Mouse (Mus musculus) splenic B cell, adult 2 months (primary cell): ENCODE results near the gene Arrdc1.

ENCODE experiments used
- DNase-seq: peaks from one replicate; pipeline ENCODE4 v3.0.0-alpha.2; 2011; ENCODE audit warnings: low read depth, low spot score
- H3K27me3 ChIP-seq: 2 replicates; pipeline ENCODE4 v1.6.1; 2012; ENCODE audit warnings: mild to moderate bottlenecking, low read length, moderate library complexity, mixed read lengths; ENCODE audit not compliant: control insufficient read depth, poor library complexity, insufficient read depth, severe bottlenecking
- H3K36me3 ChIP-seq: 2 replicates; pipeline ENCODE4 v1.6.1; 2012; ENCODE audit warnings: mild to moderate bottlenecking, low read length, moderate library complexity, mixed read lengths; ENCODE audit not compliant: control insufficient read depth, poor library complexity, insufficient read depth, severe bottlenecking

Arrdc1 gene

GRCm38 (mm10) chr2:24934441-24934963 is 550 bp downstream of the Arrdc1 start:
- Histone ChIP-seq H3K27me3 (no peaks in the 10 kb centered on the region), H3K36me3 (no peaks in the 10 kb centered on the region)
- peak; percentile 69 for DNase-seq

DNA sequence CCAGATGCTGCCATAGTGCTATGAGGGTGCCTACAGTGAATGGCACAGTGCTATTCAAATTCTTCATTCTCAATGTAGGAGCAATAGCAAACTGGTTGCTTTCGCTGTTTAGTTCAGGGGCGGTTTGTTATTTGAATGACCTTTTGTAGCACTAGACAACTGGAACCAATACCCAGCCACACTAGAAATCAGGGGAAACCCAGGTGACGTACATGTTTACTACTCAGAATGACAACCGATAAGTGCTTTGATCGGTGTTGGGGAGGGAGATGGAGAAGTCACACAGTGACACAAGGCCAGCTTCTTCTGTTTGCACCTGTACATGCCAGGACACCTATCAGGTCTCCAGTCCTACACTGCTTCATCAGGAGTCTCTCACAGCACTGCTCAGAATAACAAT is 5.5 kb downstream of the Arrdc1 start:
- Histone ChIP-seq H3K27me3 (no peaks in the 10 kb centered on the region), H3K36me3 (no peaks in the 10 kb centered on the region)
- no peak for DNase-seq

- no peaks in the 10 kb centered on the region for H3K27me3 ChIP-seq
- DNase-seq: no peak
- no peaks in the 10 kb centered on the region for H3K36me3 ChIP-seq
These were observed 5.9 kb downstream of the Arrdc1 start for GRCm38 (mm10) chr2:24929119-24929518.

DNA sequence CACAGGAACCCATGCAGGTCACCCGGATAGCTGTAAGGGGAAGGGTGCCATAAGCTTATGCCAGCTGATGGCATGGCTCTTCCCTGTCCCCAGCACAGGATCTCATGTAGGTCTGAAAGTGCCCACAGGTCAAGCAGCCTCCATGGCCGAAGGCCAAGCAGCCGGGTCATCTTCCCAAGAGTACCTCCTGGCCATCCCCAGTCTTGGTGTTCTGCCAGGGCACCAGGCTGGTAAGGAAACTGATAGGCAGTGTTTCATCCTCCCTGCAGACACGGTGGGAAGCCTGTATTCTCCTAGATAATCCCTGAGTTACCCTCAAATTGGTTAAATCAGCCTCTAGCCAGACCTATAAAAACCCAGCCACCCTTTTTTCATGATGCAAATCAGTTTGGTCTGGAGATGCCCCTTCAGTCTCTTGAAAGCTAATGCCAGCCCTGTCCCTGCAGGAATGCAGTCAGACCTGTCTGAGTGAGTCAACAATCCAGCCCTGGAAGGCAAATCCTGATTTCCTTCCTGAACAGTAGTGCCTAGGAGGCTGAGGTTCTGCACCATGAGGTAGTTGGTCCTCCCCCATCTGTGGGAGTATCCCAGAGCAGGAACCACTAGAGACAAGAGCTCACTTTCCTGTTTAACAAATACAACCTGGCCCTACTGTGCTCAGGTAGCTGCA is 7.1 kb downstream of the Arrdc1 start:
- H3K27me3 ChIP-seq: no peaks in the 10 kb centered on the region
- DNase-seq: no peak
- H3K36me3 ChIP-seq: no peaks in the 10 kb centered on the region

GRCm38 (mm10) chr2:24926965-24927358 is 8.1 kb downstream of the Arrdc1 start:
- H3K27me3 ChIP-seq: no peaks in the 10 kb centered on the region
- H3K36me3 ChIP-seq: no peaks in the 10 kb centered on the region
- DNase-seq: no peak

- Histone ChIP-seq H3K36me3 (no peaks in the 10 kb centered on the region), H3K27me3 (no peaks in the 10 kb centered on the region)
- DNase-seq: no peak
These were observed 8.6 kb downstream of the Arrdc1 start for GRCm38 (mm10) chr2:24926345-24926964.

DNA sequence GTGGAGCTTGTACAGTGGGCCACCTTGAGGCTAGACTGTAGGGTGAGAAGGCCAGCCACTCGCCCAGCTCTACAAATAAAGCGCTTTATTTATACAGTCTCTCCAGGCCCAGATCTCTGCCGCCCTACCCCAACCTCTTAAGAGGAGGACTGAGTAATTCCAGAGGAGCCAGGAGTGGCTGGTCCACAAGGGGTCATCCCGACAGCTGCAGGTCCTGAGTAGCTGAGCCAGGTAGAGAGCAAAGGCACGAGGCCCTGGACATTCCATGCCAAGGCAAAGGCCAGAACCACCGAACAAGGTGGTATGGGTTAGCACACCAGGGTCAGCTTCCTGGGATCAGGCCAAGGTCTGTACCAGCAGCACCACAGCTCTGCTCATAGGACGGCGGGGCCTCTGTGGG is 9.8 kb downstream of the Arrdc1 start:
- Histone ChIP-seq H3K36me3 (no peaks in the 10 kb centered on the region), H3K27me3 (no peaks in the 10 kb centered on the region)
- DNase-seq: no peak

GRCm38 (mm10) chr2:24923561-24923960 is 11.5 kb downstream of the Arrdc1 start:
- H3K36me3 ChIP-seq: no peaks in the 10 kb centered on the region
- H3K27me3 ChIP-seq: no peaks in the 10 kb centered on the region
- no peak for DNase-seq

DNA sequence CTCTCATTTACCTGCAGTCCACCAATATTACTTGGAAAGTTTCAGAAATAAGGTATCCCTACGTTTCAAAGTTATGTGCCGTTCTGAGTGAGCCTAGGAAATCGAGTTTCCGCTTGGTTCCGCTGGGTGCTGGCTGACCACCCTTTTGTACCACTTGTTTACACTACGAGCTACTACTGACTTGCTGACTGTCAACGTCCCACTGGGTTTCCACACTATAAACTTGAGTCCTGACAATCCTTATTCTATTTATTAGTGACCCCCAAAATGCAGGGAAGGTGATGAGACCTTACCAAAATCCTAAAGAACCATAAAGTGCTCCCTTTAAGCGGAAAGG is 15.2 kb downstream of the Arrdc1 start:
- no peak for DNase-seq
- Histone ChIP-seq H3K27me3 (no peaks in the 10 kb centered on the region), H3K36me3 (no peaks in the 10 kb centered on the region)

DNA sequence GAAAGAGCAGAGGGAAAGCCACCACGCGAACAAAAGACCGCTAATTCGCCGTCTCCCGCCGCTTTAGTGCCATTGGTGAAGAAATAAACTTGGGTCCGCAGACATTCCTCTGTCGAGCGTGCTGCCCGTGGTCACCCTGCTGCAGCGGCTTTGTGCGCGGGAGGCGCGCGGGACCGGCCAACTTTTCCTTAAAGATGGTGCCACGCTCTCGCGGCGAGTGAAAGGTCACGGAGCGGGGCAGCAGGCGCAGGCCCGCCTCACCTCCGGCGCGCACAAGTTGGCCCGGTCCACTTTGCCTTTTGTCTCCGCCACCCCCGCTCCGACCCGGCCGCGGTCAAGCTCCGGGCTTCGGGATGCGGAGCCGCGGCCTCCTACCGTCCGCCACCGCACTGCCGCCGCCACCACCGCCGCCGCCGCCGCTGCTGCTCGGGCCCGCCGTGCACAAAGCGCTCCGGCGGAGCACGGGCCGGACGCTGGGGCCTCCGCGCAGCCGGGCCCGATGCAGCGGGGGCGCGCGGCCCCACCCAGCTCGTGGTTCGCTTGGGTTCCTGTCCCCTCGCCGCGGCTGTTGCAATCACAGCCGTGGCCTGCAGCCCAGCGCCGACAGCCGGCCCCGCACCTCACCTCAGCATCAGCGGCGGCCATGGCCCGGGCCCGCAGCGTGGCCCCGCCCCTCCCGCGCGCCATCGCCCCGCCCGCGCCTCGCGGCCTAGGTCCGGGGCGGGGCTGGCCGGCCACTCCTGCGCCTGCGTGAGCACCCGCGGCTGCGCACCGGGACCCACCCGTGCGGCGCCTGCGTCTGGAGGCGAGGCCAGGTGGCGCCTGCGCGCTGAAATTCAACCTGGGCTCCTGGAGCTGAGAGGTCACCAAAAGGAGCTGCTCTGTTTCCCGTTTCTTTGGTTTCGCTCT is 15.9 kb downstream of the Arrdc1 start, which contains the start of gene Ehmt1:
Gene Ehmt1, minus strand, starts transcription at position 685 of the 909 bp plus-strand sequence.
- no peaks in the 10 kb centered on the region for H3K27me3 ChIP-seq
- peak; percentile 96 for DNase-seq
- no peaks in the 10 kb centered on the region for H3K36me3 ChIP-seq

DNA sequence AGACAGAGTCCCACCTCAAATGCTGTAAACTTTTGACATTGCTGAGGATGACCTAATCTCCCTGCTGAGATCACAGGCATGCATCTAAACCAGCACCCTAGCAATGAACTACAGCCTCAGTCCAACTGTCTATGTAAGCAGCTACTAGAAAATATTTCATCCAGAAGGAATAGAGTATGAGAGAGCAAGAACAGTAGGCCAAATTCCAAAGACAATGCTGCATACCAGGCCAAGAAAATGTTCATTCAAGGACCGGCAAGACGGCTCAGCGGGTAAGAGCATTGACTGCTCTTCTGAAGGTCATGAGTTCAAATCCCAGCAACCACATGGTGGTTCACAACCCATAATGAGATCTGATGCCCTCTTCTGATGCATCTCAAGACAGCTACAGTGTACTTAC is 20.3 kb downstream of the Arrdc1 start:
- H3K27me3 ChIP-seq: 0 out of 2 replicates have a peak, but pooled peaks cover 2% of the 10 kb centered on the region
- no peak for DNase-seq

DNA sequence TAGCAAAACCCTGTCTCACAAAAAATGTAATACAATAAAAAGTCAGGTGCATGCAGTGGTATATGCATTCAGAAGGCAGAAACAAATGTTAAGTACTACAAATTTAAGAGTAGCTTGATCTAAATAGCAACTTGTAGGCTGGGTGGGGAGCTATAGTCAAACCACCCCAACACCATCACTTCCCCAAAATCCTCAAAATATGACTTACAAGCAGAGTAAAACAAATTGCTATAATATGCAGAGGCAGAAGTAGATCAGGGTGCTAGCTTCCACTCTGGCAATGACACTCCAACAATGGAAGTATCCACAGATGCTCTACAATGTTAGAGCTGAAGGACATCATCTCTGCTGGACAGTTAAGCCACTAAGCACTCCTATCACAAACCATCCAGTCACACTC is 22.5 kb downstream of the Arrdc1 start:
- H3K27me3 ChIP-seq: 0 out of 2 replicates have a peak, but pooled peaks cover 2% of the 10 kb centered on the region
- no peaks in the 10 kb centered on the region for H3K36me3 ChIP-seq
- no peak for DNase-seq

More for the DNA sequence above, 20.3 kb downstream of the Arrdc1 start:
- no peaks in the 10 kb centered on the region for H3K36me3 ChIP-seq

GRCm38 (mm10) chr2:24912189-24912588 is 22.9 kb downstream of the Arrdc1 start:
- 0 out of 2 replicates have a peak, but pooled peaks cover 2% of the 10 kb centered on the region for H3K27me3 ChIP-seq
- no peak for DNase-seq
- no peaks in the 10 kb centered on the region for H3K36me3 ChIP-seq

GRCm38 (mm10) chr2:24910481-24910880 is 24.6 kb downstream of the Arrdc1 start:
- peak; percentile 84 for DNase-seq
- no peaks in the 10 kb centered on the region for H3K36me3 ChIP-seq
- 0 out of 2 replicates have a peak, but pooled peaks cover 2% of the 10 kb centered on the region for H3K27me3 ChIP-seq
